Mouse (Mus musculus): ENCODE data around the gene Olfml2a.
"Not testable (repeated sequence)": the region's sequence is repeated elsewhere in the genome, so short reads cannot be mapped to it uniquely, and the experiment has no call there.

The Olfml2a gene

GRCm38 (mm10) chr2:39008350-39008851, 76.6 kb downstream of the Olfml2a start:
- in situ Hi-C loops (cut with MboI, MseI) = loop anchor here (10.0 kb wide), 2 partner anchors 724 to 1554 kb away; partner anchors contain the start of gene Dennd1a (in 1 of the 2)

GRCm38 (mm10) chr2:39008954-39009365, 77.2 kb downstream of the Olfml2a start:
- in situ Hi-C loops (cut with MboI, MseI) = loop anchor here (10.0 kb wide), 2 partner anchors 724 to 1554 kb away; partner anchors contain the start of gene Dennd1a (in 1 of the 2)

DNA sequence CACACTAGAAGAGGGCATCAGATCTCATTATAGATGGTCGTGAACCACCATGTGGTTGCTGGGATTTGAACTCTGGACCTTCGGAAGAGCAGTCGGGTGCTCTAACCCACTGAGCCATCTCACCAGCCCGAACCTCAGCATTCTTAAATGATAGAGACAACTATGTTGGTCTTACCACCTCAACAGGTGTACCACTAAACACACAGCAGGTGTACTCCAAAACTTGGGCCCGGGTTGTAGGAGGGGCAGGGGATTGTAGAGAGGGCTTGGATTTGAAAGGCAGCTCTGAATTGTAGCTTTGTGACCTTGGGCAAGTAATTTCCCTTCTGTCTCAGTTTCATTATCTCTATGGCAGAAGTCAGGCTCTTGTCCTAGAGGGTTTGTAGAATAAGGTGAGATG, 78.4 kb downstream of the Olfml2a start:
- in situ Hi-C loops (cut with MboI, MseI) = not testable (repeated sequence)

DNA sequence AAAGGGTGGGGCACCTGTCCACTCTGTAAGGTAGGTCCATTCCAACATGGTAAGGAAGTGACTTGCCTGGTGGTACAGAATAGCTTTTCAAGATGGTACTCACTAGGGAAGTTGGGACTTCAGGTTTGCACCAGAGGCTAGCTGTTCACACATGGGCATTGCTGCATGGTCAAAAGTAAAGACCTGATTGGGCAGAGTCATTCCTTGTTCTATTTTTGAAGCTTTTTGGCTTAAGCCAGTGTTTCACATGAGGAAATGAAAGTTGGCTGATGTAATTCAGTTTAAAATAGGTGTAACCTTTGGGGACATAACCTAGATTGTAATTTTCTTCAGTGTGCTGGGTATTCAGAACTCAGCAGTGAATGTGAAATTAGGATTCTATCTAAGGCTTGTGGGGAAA, 79.5 kb downstream of the Olfml2a start:
- in situ Hi-C loops (cut with MboI, MseI) = no loop called here

GRCm38 (mm10) chr2:39011971-39012370, 80.2 kb downstream of the Olfml2a start:
- in situ Hi-C loops (cut with MboI, MseI) = no loop called here

GRCm38 (mm10) chr2:39012768-39013279, 81.0 kb downstream of the Olfml2a start:
- in situ Hi-C loops (cut with MboI, MseI) = no loop called here
